Mouse (Mus musculus): ENCODE measurements around the gene Farp2. TPM values are rescaled to one million over a fixed set of nuclear protein-coding genes. Genes with fewer than 3 reads are reported as not detected.

The Farp2 gene
- 2.5 and 2.8 TPM in 2 replicates for total RNA-seq (2012; rRNA removed)

DNA sequence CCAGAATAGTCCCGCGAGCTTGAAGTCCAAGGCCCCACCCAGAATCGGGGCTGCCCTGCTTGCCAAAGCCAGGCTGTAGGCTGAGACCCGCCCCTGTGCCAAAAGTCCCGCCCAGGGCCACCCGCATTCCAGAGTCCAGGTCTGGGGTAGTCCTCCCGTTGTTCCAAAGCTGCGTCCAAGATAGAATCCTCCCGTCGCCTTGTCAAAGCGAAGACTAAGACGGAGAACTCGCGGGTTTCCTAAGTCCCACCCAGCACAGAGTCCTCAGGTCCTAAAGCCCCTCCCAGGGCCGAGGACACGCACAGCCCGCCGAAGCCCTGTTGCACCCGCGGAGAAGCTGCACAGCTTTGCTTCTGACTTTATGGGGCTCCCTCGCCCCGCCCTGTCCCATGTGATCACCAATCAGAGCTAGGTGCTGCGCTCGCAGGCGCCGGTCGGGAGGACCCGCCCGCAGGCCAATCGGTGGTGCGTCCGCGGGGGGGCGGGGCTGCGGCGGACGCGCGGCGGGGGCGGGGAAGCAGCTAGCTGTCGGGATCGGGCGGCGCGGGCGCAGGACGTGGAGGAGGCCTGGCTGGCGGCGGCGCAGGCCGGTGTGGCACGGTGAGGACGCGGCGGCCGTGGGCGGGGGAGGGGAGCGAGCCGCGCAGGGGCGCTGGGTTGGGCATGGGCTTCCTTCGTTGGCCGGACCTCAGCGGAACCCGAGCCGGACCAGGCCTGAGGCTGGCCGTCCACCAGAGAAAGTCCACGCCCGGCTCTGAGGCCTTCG is at the start of gene Farp2:
Gene Farp2 (plus strand): TSS at position 495 of the 766 bp plus-strand sequence.
- H3K9me3 ChIP-seq (ENCODE audit: control insufficient read depth, insufficient read depth, low read depth, low read length), result no peaks in the 10 kb centered on the region
- TF ChIP-seq HCFC1 (IDR thresholded peaks at IDR 0.05; ENCODE audit: borderline replicate concordance, insufficient read depth, low read length) (peak; percentile 15; the same call in 1 of the 2 replicates), CHD2 (IDR thresholded peaks at IDR 0.05; ENCODE audit: low read depth, low read length) (no peak)
- peak within 1 kb of the TSS; percentile 45; the same call in 1 of the 2 replicates for H3K27ac ChIP-seq (ENCODE audit: insufficient read depth, low read depth, low read length, poor library complexity, severe bottlenecking)
- H3K4me3 ChIP-seq (ENCODE audit: insufficient read depth in 1 of 2, low read depth in 1 of 2, low read length in 2 of 2, poor library complexity in 1 of 2, severe bottlenecking in 1 of 2), result peak within 1 kb of the TSS; percentile 80 to 96
- peak; percentile 86 for DNase-seq (ENCODE audit: low read depth, low spot score)
- H3K4me1 ChIP-seq (ENCODE audit: control insufficient read depth in 2 of 2, insufficient read depth in 2 of 2, low read length in 2 of 2, poor library complexity in 1 of 2), result peaks cover 0 to 3% of the 10 kb centered on the region in 2 experiments; a peak in 1 of 4 replicates
- in situ Hi-C loops (cut with MboI; ENCODE audit: low sequenced_read_pairs in 2 of 2, unreplicated experiment in 2 of 2), result no loop called here
- H3K36me3 ChIP-seq (ENCODE audit: control insufficient read depth, insufficient read depth, low read length, poor library complexity, severe bottlenecking), result peaks cover 10% of the 10 kb centered on the region
- peak within 1 kb of the TSS; percentile 84 for H3K9ac ChIP-seq (ENCODE audit: insufficient read depth, low read depth, low read length, poor library complexity, severe bottlenecking)

DNA sequence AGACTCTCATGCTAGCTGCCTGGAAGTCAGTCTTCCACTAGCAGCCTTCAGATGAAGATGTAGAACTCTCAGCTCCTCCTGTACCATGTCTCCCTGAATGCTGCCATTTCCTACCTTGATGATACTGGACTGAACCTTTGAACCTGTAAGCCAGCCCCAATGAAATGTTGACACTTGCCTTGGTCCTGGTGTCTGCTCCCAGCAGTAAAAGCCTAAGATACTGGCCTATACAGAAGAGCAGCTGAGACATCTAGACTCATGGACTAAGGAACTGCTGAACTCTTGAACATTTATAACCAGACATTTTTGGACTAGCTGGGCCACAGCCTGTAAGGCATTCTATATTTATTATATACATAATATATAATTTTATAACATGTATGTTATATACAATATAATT is 46.8 kb upstream of the Farp2 start:
- Histone ChIP-seq H3K9me3 (ENCODE audit: control insufficient read depth, insufficient read depth, low read depth, low read length) (no peaks in the 10 kb centered on the region), H3K36me3 (ENCODE audit: control insufficient read depth, insufficient read depth, low read length, poor library complexity, severe bottlenecking) (no peaks in the 10 kb centered on the region; the same call in 1 of the 2 replicates), H3K9ac (ENCODE audit: insufficient read depth, low read depth, low read length, poor library complexity, severe bottlenecking) (no peak overlapping the region), H3K27ac (ENCODE audit: insufficient read depth, low read depth, low read length, poor library complexity, severe bottlenecking) (no peak overlapping the region), H3K4me3 (ENCODE audit: insufficient read depth in 1 of 2, low read depth in 1 of 2, low read length in 2 of 2, poor library complexity in 1 of 2, severe bottlenecking in 1 of 2) (no peak overlapping the region), H3K4me1 (ENCODE audit: control insufficient read depth in 2 of 2, insufficient read depth in 2 of 2, low read length in 2 of 2, poor library complexity in 1 of 2) (no peaks in the 10 kb centered on the region)
- TF ChIP-seq HCFC1 (IDR thresholded peaks at IDR 0.05; ENCODE audit: borderline replicate concordance, insufficient read depth, low read length) (no peak), MAFK (IDR thresholded peaks at IDR 0.05; ENCODE audit: insufficient read depth, low read depth, low read length) (no peak), ZNF384 (IDR thresholded peaks at IDR 0.05; ENCODE audit: low read depth, low read length) (no peak), CHD2 (IDR thresholded peaks at IDR 0.05; ENCODE audit: low read depth, low read length) (no peak), ZC3H11A (IDR thresholded peaks at IDR 0.05; ENCODE audit: borderline replicate concordance, low read depth, low read length) (no peak)
- in situ Hi-C loops (cut with MboI; ENCODE audit: low sequenced_read_pairs in 2 of 2, unreplicated experiment in 2 of 2), result no loop called here
- no peak for DNase-seq (ENCODE audit: low read depth, low spot score)

- TF ChIP-seq CHD2 (IDR thresholded peaks at IDR 0.05; ENCODE audit: low read depth, low read length) (no peak), MAFK (IDR thresholded peaks at IDR 0.05; ENCODE audit: insufficient read depth, low read depth, low read length) (no peak), ZC3H11A (IDR thresholded peaks at IDR 0.05; ENCODE audit: borderline replicate concordance, low read depth, low read length) (no peak), HCFC1 (IDR thresholded peaks at IDR 0.05; ENCODE audit: borderline replicate concordance, insufficient read depth, low read length) (no peak)
- H3K4me3 ChIP-seq (ENCODE audit: insufficient read depth in 1 of 2, low read depth in 1 of 2, low read length in 2 of 2, poor library complexity in 1 of 2, severe bottlenecking in 1 of 2), result no peak overlapping the region
- no peaks in the 10 kb centered on the region for H3K9me3 ChIP-seq (ENCODE audit: control insufficient read depth, insufficient read depth, low read depth, low read length)
- no peaks in the 10 kb centered on the region; the same call in 1 of the 2 replicates for H3K36me3 ChIP-seq (ENCODE audit: control insufficient read depth, insufficient read depth, low read length, poor library complexity, severe bottlenecking)
- in situ Hi-C loops (cut with MboI; ENCODE audit: low sequenced_read_pairs in 2 of 2, unreplicated experiment in 2 of 2), result no loop called here
- no peak for DNase-seq (ENCODE audit: low read depth, low spot score)
- no peak overlapping the region for H3K27ac ChIP-seq (ENCODE audit: insufficient read depth, low read depth, low read length, poor library complexity, severe bottlenecking)
- H3K9ac ChIP-seq (ENCODE audit: insufficient read depth, low read depth, low read length, poor library complexity, severe bottlenecking), result no peak overlapping the region
- H3K4me1 ChIP-seq (ENCODE audit: control insufficient read depth in 2 of 2, insufficient read depth in 2 of 2, low read length in 2 of 2, poor library complexity in 1 of 2), result no peaks in the 10 kb centered on the region
Observed at GRCm38 (mm10) chr1:93465746-93466145, 46.1 kb upstream of the Farp2 start.

GRCm38 (mm10) chr1:93468626-93469025 is 43.3 kb upstream of the Farp2 start:
- Histone ChIP-seq H3K4me1 (ENCODE audit: control insufficient read depth in 2 of 2, insufficient read depth in 2 of 2, low read length in 2 of 2, poor library complexity in 1 of 2) (no peaks in the 10 kb centered on the region), H3K36me3 (ENCODE audit: control insufficient read depth, insufficient read depth, low read length, poor library complexity, severe bottlenecking) (no peaks in the 10 kb centered on the region; the same call in 1 of the 2 replicates), H3K9me3 (ENCODE audit: control insufficient read depth, insufficient read depth, low read depth, low read length) (no peaks in the 10 kb centered on the region), H3K4me3 (ENCODE audit: insufficient read depth in 1 of 2, low read depth in 1 of 2, low read length in 2 of 2, poor library complexity in 1 of 2, severe bottlenecking in 1 of 2) (no peak overlapping the region), H3K27ac (ENCODE audit: insufficient read depth, low read depth, low read length, poor library complexity, severe bottlenecking) (no peak overlapping the region), H3K9ac (ENCODE audit: insufficient read depth, low read depth, low read length, poor library complexity, severe bottlenecking) (no peak overlapping the region)
- DNase-seq (ENCODE audit: low read depth, low spot score), result no peak
- TF ChIP-seq CHD2 (IDR thresholded peaks at IDR 0.05; ENCODE audit: low read depth, low read length), result no peak
- in situ Hi-C loops (cut with MboI; ENCODE audit: low sequenced_read_pairs in 2 of 2, unreplicated experiment in 2 of 2), result no loop called here

DNA sequence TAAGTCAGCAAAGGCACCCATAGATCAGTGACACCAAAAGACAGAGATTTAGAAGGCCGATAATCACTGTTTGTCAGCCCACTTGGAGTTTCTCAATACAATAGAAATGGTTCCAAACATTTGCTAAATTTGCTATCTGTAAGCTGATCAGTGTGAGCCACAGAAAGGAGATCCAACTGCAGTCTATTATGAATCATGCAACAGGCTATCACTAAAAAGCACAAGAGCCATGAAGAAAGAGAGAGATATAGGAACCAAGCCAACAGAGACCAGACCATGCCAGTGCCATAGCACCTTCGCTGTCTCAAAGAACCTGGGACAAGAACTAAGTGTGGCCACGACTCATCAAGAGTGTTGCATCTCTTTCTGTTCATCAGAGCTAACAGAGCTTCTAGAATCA is 36.2 kb upstream of the Farp2 start:
- Histone ChIP-seq H3K9me3 (ENCODE audit: control insufficient read depth, insufficient read depth, low read depth, low read length) (no peaks in the 10 kb centered on the region), H3K9ac (ENCODE audit: insufficient read depth, low read depth, low read length, poor library complexity, severe bottlenecking) (no peak overlapping the region), H3K4me3 (ENCODE audit: insufficient read depth in 1 of 2, low read depth in 1 of 2, low read length in 2 of 2, poor library complexity in 1 of 2, severe bottlenecking in 1 of 2) (no peak overlapping the region), H3K4me1 (ENCODE audit: control insufficient read depth in 2 of 2, insufficient read depth in 2 of 2, low read length in 2 of 2, poor library complexity in 1 of 2) (peaks cover 0 to 4% of the 10 kb centered on the region in 2 experiments; a peak in 1 of 4 replicates), H3K27ac (ENCODE audit: insufficient read depth, low read depth, low read length, poor library complexity, severe bottlenecking) (no peak overlapping the region), H3K36me3 (ENCODE audit: control insufficient read depth, insufficient read depth, low read length, poor library complexity, severe bottlenecking) (no peaks in the 10 kb centered on the region)
- TF ChIP-seq MAFK (IDR thresholded peaks at IDR 0.05; ENCODE audit: insufficient read depth, low read depth, low read length), result no peak
- no peak for TF ChIP-seq ZC3H11A (IDR thresholded peaks at IDR 0.05; ENCODE audit: borderline replicate concordance, low read depth, low read length)
- no peak for TF ChIP-seq HCFC1 (IDR thresholded peaks at IDR 0.05; ENCODE audit: borderline replicate concordance, insufficient read depth, low read length)
- TF ChIP-seq CHD2 (IDR thresholded peaks at IDR 0.05; ENCODE audit: low read depth, low read length), result no peak
- TF ChIP-seq ZNF384 (IDR thresholded peaks at IDR 0.05; ENCODE audit: low read depth, low read length), result no peak
- DNase-seq (ENCODE audit: low read depth, low spot score), result no peak
- in situ Hi-C loops (cut with MboI; ENCODE audit: low sequenced_read_pairs in 2 of 2, unreplicated experiment in 2 of 2), result no loop called here

All from ES-E14 (cell line).